Mouse (Mus musculus) CD8-positive naive resting alpha-beta T cell, adult 57 days (primary cell): Measurements from ENCODE around the gene Swi5. TPM values are rescaled to one million over a fixed set of nuclear protein-coding genes. Genes with fewer than 3 reads are reported as not detected.

Source experiments
- total RNA-seq: library from RNA; stranded (reverse); gene quantifications from one replicate; pipeline ENCODE4 v1.2.4, GENCODE M21; 2023

Gene Swi5
- 72.3 TPM for total RNA-seq

GRCm38 (mm10) chr2:32287923-32288367 is at the start of gene Swi5:
Swi5 (minus strand) TSS chr2:32288075.

GRCm38 (mm10) chr2:32287334-32287840 is 488 bp downstream of the Swi5 start, which contains the start of gene Golga2:
Golga2 (plus strand) TSS chr2:32287384.

GRCm38 (mm10) chr2:32259657-32260417 is 28.0 kb downstream of the Swi5 start, which contains the start of gene Uck1:
Uck1 (minus strand) TSS chr2:32260159.

GRCm38 (mm10) chr2:32235886-32236759 is 51.8 kb downstream of the Swi5 start, which contains the start of gene Pomt1:
Pomt1 (plus strand) TSS chr2:32236590.

Other genes with a start within 250 kb of the Swi5 start
- gene Fam78a, start 203.2 kb downstream of the Swi5 start, total RNA-seq = 197 TPM
- not detected for gene Plpp7, start 192.5 kb downstream of the Swi5 start, total RNA-seq
- gene Prrc2b, start 137.0 kb downstream of the Swi5 start, total RNA-seq = 147 TPM
- 12.8 TPM for gene Pomt1, start 51.5 kb downstream of the Swi5 start, total RNA-seq
- gene Uck1, start 27.9 kb downstream of the Swi5 start, total RNA-seq = 103 TPM
- gene Golga2, start 691 bp downstream of the Swi5 start, total RNA-seq = 49.5 TPM
- 137 TPM for gene Ciz1, start 64.3 kb upstream of the Swi5 start, total RNA-seq
- gene Dnm1, start 65.3 kb upstream of the Swi5 start, total RNA-seq = not detected
- gene 1110008P14Rik, start 93.9 kb upstream of the Swi5 start, total RNA-seq = 23.0 TPM
- 2.4 TPM for gene Lcn2, start 100.2 kb upstream of the Swi5 start, total RNA-seq
- gene Ptges2, start 107.8 kb upstream of the Swi5 start, total RNA-seq = 8.5 TPM
- 4.7 TPM for gene Naif1, start 162.4 kb upstream of the Swi5 start, total RNA-seq
- 65.7 TPM for gene Slc25a25, start 163.4 kb upstream of the Swi5 start, total RNA-seq
- gene Fam102a, start 247.3 kb upstream of the Swi5 start, total RNA-seq = 137 TPM